Mouse (Mus musculus) cortical plate, adult 2 months (tissue): ENCODE measurements around the gene Foxk2.

ENCODE experiments used
- CTCF ChIP-seq: fragments of 200-500 bp; IDR thresholded peaks from 2 replicates; pipeline ENCODE4 v1.5.1; 2011; ENCODE audit warnings: mild to moderate bottlenecking, control low read depth, low read length; ENCODE audit not compliant: insufficient read depth; ENCODE audit errors: extremely low read depth
- POLR2A ChIP-seq: fragments of 200-500 bp; IDR thresholded peaks from 2 replicates; pipeline ENCODE4 v1.6.1; 2011; ENCODE audit warnings: mild to moderate bottlenecking, low read length, control low read depth; ENCODE audit not compliant: insufficient read depth; ENCODE audit errors: extremely low read depth

DNA sequence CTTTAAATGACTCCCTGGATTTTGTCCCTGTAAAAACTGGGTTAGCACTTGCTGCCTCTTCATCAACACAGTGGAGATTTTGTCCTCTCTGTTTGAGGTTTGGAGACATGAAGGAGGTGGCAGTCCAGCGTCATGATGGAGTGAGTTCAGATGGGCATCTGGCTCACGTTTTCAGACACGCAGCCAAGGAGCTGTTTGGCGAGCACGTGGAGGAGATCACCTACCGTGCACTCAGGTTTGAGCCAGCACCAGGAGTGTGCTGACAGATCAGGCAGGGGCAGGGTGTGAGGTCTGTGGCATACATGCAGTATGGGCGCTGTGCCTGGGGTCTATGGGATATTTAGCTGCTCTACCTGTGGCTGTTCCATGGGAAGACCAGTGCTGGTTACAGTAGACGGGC is 9.6 kb upstream of the Foxk2 start:
- TF ChIP-seq CTCF (no peak), POLR2A (no peak)
